Mouse (Mus musculus) left cerebral cortex, adult 11 months (tissue): ENCODE measurements around the gene Angel1.

Experiments
- DNase-seq: peaks from one replicate; pipeline ENCODE4 v3.0.0; 2022; ENCODE audit warnings: low spot score

Gene Angel1

DNA sequence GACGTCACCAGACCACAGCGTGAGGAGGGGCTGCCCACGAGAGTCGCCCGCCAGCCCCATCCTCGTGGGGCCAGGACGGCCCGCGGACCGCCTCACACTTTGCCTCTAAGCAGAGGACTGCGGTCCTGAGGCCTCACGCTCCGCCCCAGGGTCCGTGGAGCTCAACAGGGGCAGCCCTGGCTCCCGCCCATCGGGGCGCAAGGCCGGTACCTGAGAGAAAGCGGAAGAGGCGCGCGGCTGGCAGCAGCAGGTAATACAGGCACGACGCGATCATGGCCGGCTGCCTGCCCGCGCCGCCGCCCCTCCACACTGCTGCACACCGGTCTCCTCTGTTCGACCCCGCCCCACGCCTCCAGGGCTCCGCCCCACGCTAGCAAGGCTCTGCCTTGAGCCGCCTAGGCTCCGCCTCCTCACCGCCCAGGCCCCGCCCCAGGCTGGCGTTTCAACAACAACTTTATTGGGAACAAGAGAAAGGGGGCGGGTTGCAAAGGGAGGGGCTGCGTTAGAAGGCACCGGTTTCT, at the start of gene Angel1:
Gene Angel1, minus strand, starts transcription at position 341 of the 521 bp plus-strand sequence.
- peak; percentile 91 for DNase-seq

DNA sequence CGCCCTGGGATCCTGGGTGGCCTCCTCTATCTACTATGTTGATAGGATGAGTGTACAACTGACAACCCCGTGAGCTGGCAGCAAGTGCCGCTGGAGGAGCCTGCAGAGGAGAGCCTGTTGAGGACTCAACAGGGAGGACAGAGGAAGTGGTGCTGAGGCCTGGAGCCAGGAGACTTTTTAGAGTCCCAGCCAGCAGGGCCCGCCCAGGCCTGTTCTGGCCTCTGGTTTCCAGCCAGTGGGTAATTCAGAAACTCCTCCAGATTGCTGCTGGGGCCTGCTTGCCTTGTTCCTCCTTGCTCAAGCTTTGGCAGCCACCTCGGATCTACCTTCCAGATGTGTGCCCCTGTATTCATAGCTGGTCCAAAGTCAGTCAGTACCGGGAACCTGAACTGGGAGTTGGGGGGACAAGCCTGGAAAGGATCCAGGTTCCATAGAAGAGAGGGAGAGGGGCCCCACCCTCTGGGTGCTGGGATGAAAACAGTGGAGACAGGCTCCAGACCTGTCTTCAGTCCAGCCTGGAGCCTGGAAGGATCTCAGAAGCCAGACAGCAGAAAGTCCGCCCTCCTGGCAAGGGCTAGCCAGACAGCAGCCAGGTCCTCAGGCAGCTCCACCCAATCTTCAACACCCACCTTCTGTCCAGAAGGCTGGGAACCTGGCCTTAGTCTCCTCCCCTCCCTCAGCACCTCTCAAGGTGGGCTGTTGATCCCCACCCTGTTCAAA, 49.5 kb upstream of the Angel1 start:
- no peak for DNase-seq

DNA sequence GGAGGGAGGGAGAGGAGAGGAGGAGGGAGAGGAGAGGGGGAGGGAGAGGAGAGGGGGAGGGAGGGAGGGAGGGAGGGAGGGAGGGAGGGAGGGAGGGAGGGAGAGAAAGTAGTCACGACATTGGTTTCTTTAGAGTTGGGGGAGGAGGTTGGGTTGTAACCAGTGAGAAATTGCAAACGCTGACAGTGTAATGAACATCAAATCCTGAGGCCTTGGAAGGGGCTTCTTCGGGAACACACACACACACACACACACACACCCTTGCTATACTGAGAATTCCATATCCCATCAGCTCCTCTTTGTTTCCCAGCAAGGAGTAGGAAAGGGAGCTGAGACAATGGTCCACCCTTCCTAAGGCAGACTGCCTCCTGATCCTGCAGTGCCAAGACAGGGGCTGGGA, 46.3 kb upstream of the Angel1 start:
- no peak for DNase-seq

DNA sequence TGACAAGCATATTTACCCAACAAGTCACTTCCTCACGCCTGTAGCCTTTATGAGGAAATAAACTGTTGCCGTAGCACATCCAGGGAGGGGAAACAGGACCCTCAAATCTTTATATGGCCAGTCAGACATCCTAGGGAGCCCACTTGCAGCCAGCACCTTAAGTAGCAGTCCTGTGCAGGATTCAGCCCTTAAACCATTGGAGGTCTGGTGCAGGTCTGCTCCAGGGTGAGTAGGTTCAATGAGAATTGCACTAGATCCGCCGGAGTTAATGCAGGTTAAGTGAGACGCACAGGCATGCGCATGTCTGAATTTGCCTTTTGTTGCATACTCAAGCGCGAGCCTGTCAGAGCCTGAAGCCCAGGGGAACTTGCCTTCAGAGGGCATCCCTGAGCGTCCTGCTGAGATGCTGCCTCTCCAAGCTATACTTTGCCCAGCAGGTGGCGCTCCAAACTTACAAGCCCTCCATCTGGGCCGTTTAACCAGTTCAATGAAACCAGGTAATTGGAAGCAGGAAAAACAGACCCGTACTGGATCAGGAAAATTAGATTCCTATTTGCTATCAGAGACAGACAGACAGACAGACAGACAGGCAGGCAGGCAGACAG, 45.7 kb upstream of the Angel1 start:
- DNase-seq = peak; percentile 84

DNA sequence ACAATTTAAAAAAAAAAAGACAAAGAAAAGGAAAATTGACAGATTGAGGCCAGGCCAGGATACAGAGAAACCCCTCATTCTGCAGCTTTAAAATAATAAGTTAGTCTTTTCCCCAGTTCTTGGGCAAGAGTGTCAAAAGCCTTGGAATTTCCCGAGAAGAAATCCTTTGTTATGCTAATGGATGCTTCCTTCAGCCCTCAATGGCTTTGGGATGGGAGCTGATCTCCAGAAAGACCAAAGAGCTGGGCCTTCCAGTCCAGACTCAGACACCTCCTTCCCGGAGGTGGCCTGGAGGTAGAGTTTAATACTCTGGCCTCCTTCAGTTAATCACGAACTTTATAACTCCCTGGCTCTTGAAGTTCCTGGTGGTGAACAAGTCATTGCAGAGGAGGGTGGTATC, 44.7 kb upstream of the Angel1 start:
- DNase-seq = no peak

DNA sequence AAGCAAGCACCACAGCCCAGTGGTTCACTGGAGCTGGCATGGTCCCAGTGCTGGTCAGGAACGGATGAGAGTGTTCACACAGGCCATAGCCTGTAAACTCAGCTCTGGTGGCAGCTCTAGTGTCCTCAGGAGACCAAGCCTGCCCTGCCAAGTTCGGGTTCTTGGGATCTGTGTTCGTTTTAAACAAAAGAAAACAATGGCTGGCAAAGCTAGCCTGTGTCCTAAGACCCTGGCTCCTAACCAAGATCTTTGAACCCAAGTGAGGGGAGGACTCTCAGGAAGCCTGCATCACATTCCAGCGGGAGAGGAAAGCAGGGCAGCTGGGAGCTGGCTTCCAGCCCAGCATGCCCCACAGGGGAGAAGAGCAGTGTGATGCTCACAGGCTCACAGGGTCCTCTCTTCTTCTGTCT, 44.0 kb upstream of the Angel1 start:
- DNase-seq = no peak

DNA sequence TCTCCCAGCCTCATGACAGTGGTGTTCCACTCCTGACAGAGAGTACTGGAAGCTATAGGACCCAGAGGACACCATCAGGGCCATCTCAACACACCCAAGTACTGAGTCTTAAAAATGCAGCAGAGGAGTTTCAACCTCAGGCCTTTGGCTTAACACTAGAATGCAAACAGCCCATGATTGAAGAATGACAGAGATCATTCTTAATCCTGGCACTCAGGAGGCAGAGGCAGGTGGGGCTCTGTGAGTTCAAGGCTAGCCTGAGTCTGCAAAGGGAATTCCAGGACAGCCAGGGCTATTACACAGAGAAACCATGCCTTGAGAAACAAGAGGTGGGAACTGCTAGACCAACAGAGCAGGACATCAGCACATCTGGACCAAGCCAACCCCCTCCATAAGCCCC, 43.6 kb upstream of the Angel1 start:
- no peak for DNase-seq

DNA sequence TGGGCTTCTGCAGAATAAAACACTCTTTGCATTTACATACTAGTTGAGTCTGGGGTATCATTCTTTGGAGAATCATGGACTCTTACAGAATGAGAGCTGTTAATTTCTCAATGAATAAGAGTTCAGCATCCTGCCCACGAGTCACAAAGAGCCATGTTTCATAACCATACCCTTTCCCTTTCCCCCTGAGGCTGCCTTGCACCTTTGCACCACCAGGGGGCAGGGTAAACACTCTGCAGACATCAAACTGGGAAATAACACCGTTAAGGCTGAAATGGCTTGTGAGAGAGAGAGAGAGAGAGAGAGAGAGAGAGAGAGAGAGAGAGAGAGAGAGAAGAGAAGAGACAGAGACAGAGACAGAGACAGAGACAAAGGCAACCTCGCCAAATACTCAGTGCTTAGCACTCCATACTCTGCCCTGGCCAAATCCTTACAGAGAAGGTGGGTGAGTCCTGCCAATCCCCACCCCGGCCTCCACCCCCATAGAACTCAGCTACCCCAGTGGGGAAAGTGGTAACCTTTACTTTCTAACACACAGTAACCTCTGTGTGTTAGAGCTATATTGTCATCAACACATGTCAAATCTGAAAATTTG, 42.8 kb upstream of the Angel1 start:
- DNase-seq = peak; percentile 79

DNA sequence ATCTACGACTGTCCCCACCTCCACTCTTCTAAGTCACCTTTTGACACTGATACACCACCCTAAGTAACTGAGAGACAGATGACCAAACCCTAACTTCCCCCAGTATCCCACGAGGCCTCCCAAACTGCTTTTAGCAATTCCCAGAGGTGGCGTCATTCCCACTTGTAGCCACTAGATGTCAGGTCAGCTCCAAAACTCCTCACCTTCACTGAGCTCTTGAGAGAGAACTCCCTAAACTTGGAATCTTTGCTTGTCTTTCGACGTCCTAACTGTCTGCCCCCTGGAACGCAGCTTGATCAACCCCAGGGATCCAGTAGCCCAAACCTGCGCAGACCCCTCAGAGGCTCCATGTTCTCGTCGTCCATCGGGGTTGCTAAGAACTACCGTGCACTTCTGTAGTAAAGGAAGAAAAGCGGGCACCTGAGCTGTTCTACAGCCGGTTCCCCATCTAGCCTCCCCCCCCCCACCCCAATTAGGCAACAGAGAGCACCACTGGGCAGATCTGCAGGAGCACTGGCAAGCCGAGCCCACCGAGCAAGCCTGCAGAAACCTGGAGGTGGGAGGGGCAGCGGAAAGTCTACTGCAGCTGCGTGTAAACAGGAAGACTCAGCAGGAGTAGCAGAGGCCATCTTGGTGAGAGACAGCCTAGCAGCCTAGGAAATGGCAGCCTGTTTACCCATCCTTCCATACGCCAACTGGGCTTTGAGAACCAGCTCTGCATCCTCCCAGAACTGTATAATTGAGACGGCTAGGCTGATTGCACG, 41.8 kb upstream of the Angel1 start:
- DNase-seq = no peak

DNA sequence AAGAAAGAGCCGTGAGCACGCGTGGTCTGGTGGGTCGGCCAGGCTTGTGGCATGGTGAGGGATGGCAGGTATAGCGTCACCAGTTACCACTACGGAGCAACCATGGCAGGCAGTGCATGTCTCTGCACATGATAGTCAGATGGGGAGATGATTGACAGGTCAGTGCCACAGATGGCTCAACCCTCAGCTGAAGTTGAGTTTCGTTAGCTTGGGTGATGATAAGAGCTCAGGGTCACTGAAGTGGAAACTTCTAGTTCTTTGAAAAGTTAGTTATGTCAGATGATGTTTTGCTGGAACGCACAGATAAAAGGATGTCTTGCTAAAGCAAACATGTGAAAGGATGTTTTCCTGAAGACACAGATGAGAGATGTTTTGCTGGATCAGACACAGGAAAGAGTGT, 40.2 kb upstream of the Angel1 start:
- no peak for DNase-seq

DNA sequence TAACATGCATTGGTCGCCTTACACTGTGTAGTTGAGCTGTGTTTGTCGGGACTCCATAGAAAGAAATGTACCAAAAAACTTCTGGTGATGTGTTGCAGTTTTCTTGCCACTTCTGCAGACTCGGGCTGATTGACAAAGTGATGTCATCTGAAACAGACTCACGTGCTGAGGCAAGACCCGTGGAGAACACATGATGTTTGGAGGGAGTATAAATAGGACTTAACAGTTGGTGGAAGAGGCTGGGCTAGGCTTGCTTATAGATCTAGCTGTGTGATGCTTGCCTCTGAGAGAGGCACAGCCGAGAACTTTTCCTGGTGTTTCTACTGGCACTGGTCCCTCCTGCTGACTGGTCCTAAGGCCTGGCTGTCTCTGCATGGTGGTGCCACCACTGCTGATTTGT, 37.8 kb upstream of the Angel1 start:
- DNase-seq = no peak

DNA sequence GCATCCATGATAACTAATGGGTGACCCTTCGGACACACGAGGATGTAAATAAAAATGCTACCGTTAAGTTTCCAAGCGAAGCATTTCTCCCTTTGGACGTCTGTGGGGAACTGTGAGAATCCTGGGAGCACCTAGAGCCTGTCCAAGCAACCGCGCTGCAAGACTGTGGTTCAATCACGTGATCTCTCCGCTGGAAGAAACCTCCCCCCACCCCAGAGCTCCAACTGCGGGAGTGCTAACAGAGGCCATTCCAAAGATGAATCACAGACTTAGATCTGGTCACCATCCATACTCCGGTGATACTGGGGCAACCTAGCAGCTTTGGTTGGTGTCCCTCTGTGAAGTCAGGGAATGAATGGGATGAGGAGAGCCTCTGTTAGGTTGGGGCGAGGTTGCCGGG, 34.8 kb upstream of the Angel1 start:
- no peak for DNase-seq

DNA sequence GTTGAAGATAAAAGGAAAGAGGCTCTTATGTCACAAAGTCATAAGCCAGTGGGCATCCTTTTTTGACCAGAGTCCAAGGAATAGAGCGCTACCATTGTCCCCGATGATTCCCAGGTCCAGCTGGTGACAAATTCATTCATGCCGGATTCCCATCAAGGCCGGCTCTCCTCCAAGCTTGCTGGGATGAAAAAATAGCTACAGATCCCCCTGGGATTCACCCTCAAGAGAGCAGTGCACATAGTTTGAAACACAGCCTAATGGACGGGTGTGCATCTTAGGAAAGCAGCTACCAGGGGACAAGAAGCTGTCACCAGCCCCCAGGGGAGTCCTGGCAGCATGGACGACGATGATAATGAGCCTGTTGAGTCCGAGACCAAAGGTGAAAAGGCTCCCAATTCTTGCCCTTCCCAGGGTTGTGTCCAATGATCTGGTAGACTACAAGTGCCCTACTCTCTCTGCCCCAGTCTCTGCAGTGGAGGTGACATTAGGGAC, 8.1 kb upstream of the Angel1 start, which contains the start of gene Lrrc74a:
Gene Lrrc74a, plus strand, starts transcription at position 51 of the 492 bp plus-strand sequence.
- no peak for DNase-seq

DNA sequence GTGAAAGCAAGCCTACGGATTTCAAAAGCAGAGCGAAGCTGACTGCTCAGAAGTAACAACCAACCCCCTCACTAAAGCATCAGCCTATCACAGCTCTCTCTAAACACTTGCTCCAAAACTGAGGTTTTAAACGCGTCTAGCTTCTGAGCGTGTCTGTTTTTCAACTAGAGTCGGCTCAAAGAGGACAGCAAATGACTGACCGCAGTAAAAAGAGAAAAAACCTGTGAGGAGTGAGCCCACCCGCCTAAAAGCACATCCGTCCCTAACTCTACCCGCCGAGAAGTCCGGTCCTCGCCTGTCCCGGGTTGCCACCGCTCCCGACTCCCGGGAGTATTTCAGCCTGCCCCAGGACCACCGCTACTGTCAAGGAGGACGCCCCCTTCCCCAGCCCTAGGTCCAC, 554 bp downstream of the Angel1 start:
- no peak for DNase-seq

DNA sequence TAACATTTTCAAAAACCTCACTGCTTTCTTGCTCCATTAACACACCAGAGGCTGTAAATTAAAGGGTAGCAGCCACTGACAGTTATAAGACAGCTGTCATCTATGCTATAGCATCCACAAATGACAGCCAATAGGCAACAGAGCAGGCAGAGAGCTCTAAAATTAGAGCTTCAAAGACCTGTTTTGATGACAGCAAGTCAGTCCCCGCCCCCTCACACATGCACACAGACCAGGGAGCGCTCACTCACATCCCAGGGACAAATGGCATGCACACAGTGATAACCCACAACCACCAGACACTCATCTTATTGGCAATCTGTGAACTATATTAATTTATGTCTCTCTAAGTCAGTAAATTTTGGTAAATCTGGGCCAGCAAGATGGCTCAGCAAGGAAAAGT, 2.0 kb downstream of the Angel1 start:
- DNase-seq = no peak

DNA sequence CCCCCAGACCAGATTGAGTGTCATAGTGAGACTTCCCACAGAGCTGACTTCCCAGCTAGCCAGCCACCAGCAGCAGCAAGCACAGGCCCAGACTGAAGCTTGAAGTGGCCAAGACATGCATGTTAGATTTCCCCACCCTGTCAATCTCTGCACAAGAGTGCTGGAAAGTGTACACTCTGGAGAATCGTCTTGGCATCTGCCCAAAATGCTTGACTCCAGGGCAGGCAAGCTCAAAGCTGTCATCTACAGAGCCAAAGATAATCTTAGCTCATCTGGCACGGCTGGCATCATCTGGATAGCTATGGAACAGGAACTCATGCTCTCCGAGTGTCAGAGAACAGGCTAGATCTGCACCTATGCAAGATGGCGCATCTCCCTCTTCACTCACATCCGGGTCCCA, 4.8 kb downstream of the Angel1 start:
- DNase-seq = no peak

DNA sequence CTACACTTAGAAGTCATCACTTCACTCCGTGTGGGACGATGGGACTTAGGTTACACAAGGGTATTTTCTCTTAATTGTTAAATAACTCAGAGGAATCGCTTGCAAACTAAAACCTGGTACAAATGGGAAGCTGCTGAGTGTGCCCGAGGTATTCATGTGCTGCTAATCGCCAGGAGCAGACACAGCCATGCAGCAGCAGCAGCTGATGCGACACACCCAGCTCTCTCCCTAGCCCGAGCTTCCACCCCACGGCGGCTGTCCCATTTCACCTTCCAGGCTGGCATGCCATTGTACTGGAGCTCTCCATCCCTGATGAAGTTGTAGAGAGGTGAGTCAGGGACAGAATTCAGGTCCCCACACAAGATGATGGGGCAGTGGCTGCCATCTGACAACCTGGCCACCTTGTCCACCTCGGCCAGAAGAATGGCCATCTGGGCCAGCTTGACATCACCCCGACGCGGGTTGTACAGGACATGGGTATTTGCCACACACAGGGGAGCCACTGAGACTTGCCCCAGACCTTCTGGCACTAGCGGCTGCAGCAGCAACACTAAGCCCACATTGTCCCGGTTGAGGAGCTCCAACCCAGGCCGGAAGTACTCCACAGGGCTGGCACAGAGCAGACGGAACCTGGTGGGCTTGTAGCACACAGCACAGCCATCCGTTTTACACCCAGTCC, 6.2 kb downstream of the Angel1 start:
- DNase-seq = no peak

DNA sequence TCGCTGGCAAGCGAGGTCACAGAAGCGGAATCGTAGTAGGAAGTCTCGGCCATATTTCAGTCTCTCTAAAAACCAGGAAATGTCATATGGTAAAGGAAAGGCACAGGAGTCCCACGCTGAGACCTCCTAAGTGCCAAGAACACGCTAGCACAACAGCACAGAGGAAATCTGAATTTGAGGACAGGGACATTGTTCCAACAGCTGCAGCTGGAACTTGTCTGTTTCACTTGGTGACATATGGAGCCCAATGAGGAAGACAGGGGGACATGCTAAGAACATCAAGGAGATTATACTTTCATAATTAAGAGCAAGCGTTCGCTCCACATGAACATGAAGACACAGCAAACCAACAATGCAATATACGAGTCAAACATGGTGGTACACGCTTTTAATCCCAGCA, 9.3 kb downstream of the Angel1 start:
- DNase-seq = no peak

DNA sequence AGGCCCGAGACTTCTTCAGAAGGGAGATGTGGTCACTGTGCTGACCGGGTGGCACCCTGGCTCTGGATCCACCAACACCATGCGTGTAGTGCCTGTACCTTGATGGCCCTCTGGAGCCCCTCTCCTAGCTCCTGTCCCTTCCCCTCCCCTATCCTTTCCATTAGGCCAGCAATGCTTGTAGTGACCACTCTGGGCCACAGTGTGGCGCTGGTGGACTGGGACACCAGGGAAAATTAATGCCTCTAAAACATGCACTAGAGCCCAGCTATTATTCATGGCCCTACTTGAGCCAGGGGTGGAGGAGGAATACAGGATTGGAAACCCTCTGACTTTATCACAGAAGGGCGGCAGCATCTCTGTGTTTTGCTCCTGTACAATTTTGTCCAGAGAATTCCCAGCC, 10.9 kb downstream of the Angel1 start:
- peak; percentile 45 for DNase-seq

DNA sequence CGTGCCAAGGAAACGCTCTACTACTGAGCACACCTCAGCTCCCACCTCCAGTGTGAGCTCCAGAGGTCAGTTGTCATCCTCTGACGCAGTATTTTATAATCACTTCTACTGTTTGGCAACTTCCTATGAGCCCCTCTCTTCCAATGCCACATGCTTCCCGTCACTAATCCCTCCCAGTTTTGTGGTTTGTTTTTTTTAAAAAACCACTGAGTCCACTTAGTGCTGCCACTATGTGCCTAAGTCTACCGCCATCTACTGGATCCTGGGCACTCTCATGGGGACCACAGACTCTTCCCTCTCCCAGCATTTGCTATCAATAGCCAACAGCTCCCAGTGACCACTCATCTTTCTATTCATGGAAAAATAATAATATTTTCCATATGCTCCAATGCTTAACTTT, 12.2 kb downstream of the Angel1 start:
- DNase-seq = no peak

DNA sequence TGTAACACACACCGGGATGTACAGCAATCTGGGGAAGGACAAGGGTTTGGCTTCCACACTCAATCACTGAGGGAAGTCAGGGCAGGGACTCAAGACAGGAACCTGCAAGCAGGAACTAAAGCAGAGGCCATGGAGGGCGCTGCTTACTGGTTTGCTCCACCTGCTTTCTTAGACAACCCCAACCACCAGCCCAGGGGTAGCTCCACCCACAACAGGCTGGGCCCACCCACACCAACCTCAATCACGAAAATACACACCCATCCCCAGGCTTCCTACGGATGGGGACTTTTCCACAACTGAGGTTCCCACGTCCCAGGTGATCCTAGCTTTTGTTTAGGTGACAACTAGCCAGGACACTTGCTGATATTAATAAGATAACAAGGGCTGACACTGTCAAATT, 20.4 kb downstream of the Angel1 start:
- DNase-seq = no peak

DNA sequence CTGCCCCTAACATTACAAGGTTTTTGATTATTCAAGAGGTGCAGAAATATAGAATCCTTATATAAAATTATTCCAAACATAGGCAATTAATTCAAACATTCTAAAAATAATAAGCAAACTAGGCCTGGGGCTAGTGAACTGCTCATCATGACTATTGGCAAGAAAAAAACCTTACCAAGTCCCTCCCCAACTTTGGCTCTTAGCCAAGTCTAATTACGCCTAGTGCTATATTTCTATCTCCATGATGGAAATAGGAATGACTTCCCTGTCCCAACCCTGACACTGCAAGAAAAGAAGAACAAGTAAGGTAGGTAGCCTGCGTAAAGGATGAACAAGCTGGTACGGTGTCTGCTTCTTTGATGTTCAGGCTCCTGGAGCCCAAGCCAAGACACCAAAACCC, 23.6 kb downstream of the Angel1 start:
- no peak for DNase-seq
